25 mouse cellular contexts compared by ENCODE assay signal in genomic region chr17:93600236-93600635, GRCm38 (mm10).
"Had no signal": no experiment of that assay in that cellular context is flagged by ENCODE, and none has a peak within 500 bp of the region (broad histone marks: within the 10 kb centered on the region; RNA-seq: fewer than 3 reads in every experiment).

No protein-coding gene starts in this region.

- H3K27me3 ChIP-seq: heart, embryonic 12.5 days; hindbrain, embryonic 13.5 days; hindbrain, embryonic 15.5 days; kidney, embryonic 15.5 days; limb, embryonic 13.5 days; limb, embryonic 15.5 days; liver, embryonic 12.5 days had no signal

- H3K27ac ChIP-seq: gastrocnemius, adult 2 months; heart, embryonic 10.5 days; hindbrain, embryonic 13.5 days; hindbrain, embryonic 15.5 days; hindbrain, postnatal 0 days; kidney, embryonic 15.5 days; kidney, postnatal 0 days; limb, embryonic 13.5 days; limb, embryonic 15.5 days; liver, embryonic 12.5 days; liver, embryonic 14.5 days had no signal

- H3K4me1 ChIP-seq: heart, embryonic 10.5 days; heart, embryonic 12.5 days; hindbrain, embryonic 13.5 days; hindbrain, embryonic 15.5 days; kidney, embryonic 15.5 days; limb, embryonic 13.5 days; limb, embryonic 15.5 days; liver, embryonic 12.5 days had no signal

- H3K4me3 ChIP-seq: gastrocnemius, adult 2 months; heart, embryonic 10.5 days; heart, embryonic 12.5 days; hindbrain, embryonic 13.5 days; hindbrain, embryonic 15.5 days; kidney, embryonic 15.5 days; limb, embryonic 13.5 days; limb, embryonic 15.5 days; liver, embryonic 12.5 days had no signal

- H3K36me3 ChIP-seq: heart, embryonic 10.5 days; heart, embryonic 12.5 days; hindbrain, embryonic 13.5 days; hindbrain, embryonic 15.5 days; kidney, embryonic 15.5 days; limb, embryonic 13.5 days; limb, embryonic 15.5 days; liver, embryonic 12.5 days had no signal

- H3K9ac ChIP-seq: heart, embryonic 12.5 days; hindbrain, embryonic 13.5 days; hindbrain, embryonic 15.5 days; kidney, embryonic 15.5 days; limb, embryonic 13.5 days; limb, embryonic 15.5 days; liver, embryonic 12.5 days; liver, embryonic 14.5 days had no signal

- DNase-seq: gastrocnemius, adult 2 months; gastrocnemius, postnatal 10 days; gastrocnemius, postnatal 25 days; heart, adult 18-20 months; heart, postnatal 10 days; heart, postnatal 4 days; kidney, adult 11 months; kidney, adult 2 months; kidney, adult 9 months; kidney, postnatal 14 days; kidney, postnatal 36 days; layer of hippocampus, adult 9-11 months; layer of hippocampus, postnatal 36 days; left cerebral cortex, postnatal 4 days had no signal

- H3K9me3 ChIP-seq: heart, embryonic 10.5 days; heart, embryonic 12.5 days; hindbrain, embryonic 13.5 days; hindbrain, embryonic 15.5 days; kidney, embryonic 15.5 days; limb, embryonic 13.5 days; limb, embryonic 15.5 days; liver, embryonic 12.5 days had no signal
